Mouse (Mus musculus) retina, embryonic 14.5 days (tissue): ENCODE measurements around the gene Srgap2.

Experiments used
- DNase-seq: peaks from one replicate; pipeline ENCODE4 v3.0.0-alpha.2; 2015; ENCODE audit warnings: low spot score

Gene Srgap2

DNA sequence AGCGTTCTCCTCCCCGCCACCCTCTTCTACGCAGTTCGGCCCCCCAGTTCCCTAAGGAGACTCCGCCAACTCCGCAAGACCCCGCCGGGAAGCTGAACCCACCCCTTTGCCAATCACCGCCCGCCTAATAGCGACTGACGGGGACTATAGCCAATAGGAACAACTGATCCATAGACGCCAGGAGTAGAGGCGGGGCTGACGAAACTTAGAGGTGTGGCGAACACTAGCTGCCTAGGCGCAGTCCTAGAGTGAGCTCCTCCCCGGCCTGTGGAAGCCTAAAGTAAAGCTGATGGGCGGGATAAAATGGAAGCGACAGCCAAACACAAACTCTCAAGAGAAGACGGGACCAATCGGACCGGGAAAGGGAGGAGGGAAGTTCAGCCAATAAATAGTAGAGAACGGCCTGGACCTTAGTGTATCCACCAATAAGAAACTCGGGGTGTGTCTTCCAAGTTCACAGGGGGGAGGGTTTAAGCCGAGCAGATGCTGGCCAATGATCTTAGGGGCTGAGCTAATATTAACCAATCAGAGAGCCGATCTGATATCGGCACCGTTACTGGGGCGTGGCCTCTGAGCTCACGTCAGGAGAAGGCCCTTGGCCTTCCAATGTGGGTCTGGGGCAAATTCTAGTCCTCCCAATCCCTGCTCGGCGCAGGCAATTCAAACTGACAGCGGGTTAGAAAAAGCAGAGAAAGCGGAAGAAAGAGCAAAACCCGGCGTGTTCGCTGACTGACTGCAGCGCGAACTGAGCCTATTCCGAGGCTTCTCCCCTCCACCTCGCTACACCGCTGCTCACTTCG, at the start of gene Srgap2, which contains the start of gene Fam72a:
Gene Srgap2 (minus strand): TSS at position 72 of the 800 bp plus-strand sequence.
Gene Fam72a (plus strand): TSS at position 623 of the 800 bp plus-strand sequence.
- DNase-seq = peak; percentile 99

- DNase-seq = peak; percentile 28
Observed at GRCm38 (mm10) chr1:131573721-131574120, 46.6 kb upstream of the Srgap2 start.

GRCm38 (mm10) chr1:131570391-131570790, 43.2 kb upstream of the Srgap2 start:
- DNase-seq = no peak

GRCm38 (mm10) chr1:131569721-131570120, 42.6 kb upstream of the Srgap2 start:
- DNase-seq = no peak

GRCm38 (mm10) chr1:131566056-131566455, 38.9 kb upstream of the Srgap2 start:
- DNase-seq = peak; percentile 34

DNA sequence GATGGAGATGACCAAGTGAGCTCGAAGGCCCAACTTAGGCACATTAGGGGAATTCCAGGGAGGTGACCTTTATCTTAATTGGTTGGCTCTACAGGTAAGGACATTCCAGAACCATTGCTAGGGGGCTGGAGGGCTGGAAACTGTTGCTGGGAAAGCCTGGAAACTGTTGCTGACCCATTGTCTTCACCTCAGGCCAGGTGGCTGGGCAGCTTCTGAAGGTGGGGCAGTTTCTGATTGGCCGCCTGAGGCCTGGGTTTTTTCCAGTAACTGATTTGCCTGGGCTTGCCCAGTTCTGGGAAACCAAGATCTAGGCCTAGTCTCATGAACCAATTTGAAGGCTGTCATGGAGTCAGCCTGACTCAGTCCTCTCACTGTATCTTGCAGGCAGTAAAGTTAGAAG, 34.9 kb upstream of the Srgap2 start:
- no peak for DNase-seq

DNA sequence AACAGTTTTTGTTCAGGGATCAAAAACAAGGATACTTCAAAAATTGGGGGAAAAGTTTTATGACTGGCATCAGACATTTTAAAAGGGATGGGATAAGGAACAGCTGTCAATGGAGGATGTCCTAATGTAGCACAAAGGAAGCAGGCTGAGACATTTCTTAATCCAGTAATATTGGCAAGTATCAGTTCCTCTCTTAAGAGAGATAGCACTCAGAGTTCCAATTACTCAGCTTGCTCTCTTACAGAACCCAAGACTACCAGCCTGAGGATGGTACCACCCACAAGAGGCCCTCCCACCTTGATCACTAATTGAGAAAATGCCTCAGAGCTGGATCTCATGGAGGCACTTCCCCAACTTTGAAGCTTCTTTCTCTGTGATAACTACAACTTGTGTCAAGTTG, 33.3 kb upstream of the Srgap2 start:
- DNase-seq = no peak

GRCm38 (mm10) chr1:131555042-131555812, 28.1 kb upstream of the Srgap2 start:
- DNase-seq = peak; percentile 93

DNA sequence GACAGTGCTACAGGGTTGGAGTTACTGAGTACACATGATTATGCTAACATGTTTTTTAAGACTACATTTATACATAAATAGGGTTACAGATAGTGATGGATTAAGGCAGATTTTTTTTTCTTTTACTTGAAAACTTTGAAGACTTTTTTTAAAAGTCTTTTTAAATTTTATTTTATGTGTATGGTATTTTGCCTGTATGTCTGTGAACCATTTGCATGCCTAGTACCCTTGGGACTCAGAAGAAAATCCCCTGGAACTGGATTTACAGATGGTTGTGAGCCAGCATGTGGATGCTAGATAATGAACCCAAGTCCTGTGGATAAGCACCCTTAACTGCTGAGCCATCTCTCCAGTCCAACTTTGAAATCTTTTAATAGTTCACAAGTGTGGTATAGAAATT, 26.3 kb upstream of the Srgap2 start:
- no peak for DNase-seq

GRCm38 (mm10) chr1:131551956-131552355, 24.8 kb upstream of the Srgap2 start:
- DNase-seq = no peak

GRCm38 (mm10) chr1:131548494-131549365, 21.6 kb upstream of the Srgap2 start:
- no peak for DNase-seq

DNA sequence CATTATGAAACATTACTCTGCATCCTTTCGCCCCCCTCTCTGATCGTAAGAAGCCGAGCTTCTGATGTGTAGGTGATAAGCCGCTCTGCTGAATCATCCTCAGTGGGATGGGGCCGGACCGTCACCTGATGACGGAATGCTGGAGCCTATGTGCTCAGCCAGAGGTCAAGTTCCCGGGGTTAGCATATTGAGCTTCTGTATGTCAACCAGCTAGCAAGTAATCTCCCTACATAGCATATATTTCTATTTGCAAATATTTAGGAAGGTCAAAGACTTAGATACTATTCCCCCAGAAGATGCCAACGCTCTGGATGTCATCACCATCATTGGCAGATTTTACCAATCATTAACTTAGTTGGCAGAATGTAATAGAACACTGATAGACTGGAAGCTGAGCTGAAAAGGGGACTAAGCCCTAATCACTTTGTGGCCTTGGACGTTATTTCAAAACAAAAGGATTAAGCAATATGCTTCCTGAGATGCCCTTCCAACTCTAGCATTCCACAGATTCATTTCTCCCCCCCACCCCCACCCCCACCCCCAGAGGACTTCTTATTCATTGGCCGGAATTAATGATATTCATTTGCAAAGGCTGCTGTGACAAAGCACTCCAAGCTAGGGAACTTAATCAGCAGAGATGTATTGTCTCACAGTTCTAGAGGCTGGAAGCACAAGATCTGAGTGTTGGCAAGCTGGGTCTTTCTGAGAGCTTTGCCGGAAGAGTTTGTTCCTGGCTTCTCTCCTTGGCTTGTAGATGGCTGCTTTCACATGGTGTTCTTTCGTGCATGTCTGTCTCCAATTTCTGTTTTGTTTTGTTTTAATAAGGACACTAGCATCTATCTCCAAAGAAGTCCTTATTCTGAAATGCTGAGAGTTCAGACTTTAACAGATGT, 19.9 kb upstream of the Srgap2 start:
- DNase-seq = no peak

DNA sequence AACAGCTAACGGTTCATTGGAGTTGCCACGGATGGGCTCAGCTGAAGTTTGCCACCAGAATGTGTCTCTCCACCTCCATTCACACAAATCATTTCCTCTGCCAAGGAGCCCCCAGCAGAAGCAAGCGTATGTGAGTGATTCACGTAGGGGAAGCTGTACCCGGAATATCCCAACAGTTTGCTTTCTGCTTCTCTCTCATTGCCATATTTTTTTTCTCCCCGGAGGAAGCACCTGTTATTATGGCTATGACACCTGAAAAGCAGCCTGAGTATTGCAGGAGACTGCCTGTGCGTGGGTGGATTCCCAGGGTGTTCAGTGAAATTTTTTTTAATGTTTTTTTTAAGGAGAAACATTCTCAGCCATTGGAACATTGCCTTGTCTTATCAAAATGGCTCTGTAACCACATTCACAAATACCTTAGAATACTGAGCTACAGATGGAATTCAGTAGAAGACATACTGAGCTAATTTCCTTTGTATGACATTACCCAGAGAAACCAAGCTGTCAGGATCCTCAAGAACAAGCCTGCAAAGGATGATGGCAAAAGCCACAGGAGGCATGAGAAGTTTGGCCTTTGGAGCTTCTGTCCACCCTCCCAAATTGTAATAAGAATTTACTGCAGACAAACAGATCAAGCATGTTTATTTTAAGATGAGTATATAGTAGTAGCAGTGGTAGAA, 16.9 kb upstream of the Srgap2 start:
- DNase-seq = no peak

GRCm38 (mm10) chr1:131541903-131542302, 14.8 kb upstream of the Srgap2 start:
- DNase-seq = no peak

GRCm38 (mm10) chr1:131541431-131541830, 14.3 kb upstream of the Srgap2 start:
- DNase-seq = no peak

GRCm38 (mm10) chr1:131540795-131541194, 13.6 kb upstream of the Srgap2 start:
- DNase-seq = no peak

GRCm38 (mm10) chr1:131539771-131540170, 12.6 kb upstream of the Srgap2 start:
- no peak for DNase-seq

GRCm38 (mm10) chr1:131528561-131529166, 1.5 kb upstream of the Srgap2 start:
- DNase-seq = peak; percentile 29

DNA sequence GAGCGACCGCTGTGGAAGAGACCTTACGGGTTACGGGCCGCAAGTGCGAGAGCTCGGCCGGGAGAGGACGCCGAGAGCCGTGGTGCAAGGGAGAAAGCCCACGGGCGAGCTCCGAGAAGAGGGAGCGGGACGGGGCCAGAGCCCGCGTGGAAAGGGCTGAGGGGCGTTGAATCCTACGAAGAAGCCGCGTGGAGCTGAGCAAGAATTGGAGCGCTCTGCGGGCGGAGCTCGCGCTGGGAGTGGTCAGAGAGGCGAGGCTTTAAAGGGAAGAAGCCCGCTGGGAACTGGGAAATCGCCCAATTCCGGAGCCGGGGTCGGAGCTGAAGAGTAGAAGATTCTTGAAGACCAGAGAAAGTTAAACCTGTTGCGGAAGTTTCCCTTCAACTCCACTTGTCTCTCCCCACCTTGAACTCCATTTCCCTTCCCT, 942 bp upstream of the Srgap2 start:
- peak; percentile 68 for DNase-seq
